Mouse (Mus musculus): ENCODE results near the gene Zfp518a. TPM values are rescaled to one million over a fixed set of nuclear protein-coding genes. Genes with fewer than 3 reads are reported as not detected.

The Zfp518a gene
- total and polyA plus RNA-seq, 3 experiments = 2.5 to 22.0 (median 3.1) TPM

- Histone ChIP-seq H3K36me3 (ENCODE audit: control insufficient read depth in 1 of 2, insufficient read depth in 2 of 2, low read length in 2 of 2) (peaks cover 0 to 8% of the 10 kb centered on the region in 2 experiments; a peak in 2 of 4 replicates), H3K27ac (ENCODE audit: control insufficient read depth, low read depth, low read length) (no peak overlapping the region), H3K27me3 (ENCODE audit: control insufficient read depth in 1 of 2, insufficient read depth in 2 of 2, low read length in 2 of 2) (peaks cover 0 to 1% of the 10 kb centered on the region in 2 experiments; a peak in 1 of 4 replicates), H3K9ac (ENCODE audit: control insufficient read depth, low read depth, low read length, poor library complexity, severe bottlenecking) (no peak overlapping the region), H3K4me3 (ENCODE audit: control insufficient read depth in 1 of 2, insufficient read depth in 1 of 2, low read depth in 2 of 2, low read length in 2 of 2) (no peak overlapping the region), H3K79me2 (ENCODE audit: control insufficient read depth, insufficient read depth, low read length, poor library complexity) (no peaks in the 10 kb centered on the region), H3K9me3 (replicated peaks; ENCODE audit: insufficient read depth, low read length) (no peaks in the 10 kb centered on the region), H3K4me1 (ENCODE audit: control insufficient read depth in 1 of 2, insufficient read depth in 2 of 2, low read length in 2 of 2) (no peaks in the 10 kb centered on the region)
- TF ChIP-seq CTCF (IDR thresholded peaks at IDR 0.05 in 2 of 3, conservative IDR thresholded peaks at IDR 0.05 in 1 of 3; ENCODE audit: control insufficient read depth in 1 of 3, insufficient read depth in 1 of 3, low read depth in 2 of 3, low read length in 3 of 3, poor library complexity in 1 of 3, severe bottlenecking in 1 of 3) (no peak), USF2 (IDR thresholded peaks at IDR 0.05; ENCODE audit: borderline replicate concordance in 1 of 2, insufficient read depth in 1 of 2, low read depth in 1 of 2, low read length in 2 of 2) (no peak), EP300 (IDR thresholded peaks at IDR 0.05; ENCODE audit: low read depth in 1 of 2, low read length in 2 of 2) (no peak), TCF12 (IDR thresholded peaks at IDR 0.05; ENCODE audit: low read depth, low read length) (no peak), NELFE (IDR thresholded peaks at IDR 0.05; ENCODE audit: low read depth, low read length) (no peak), USF1 (IDR thresholded peaks at IDR 0.05; ENCODE audit: low read depth, low read length) (no peak), ELF1 (IDR thresholded peaks at IDR 0.05; ENCODE audit: low read depth, low read length) (no peak), MYC (IDR thresholded peaks at IDR 0.05; ENCODE audit: low read depth, low read length) (no peak), RAD21 (IDR thresholded peaks at IDR 0.05; ENCODE audit: low read depth, low read length) (no peak)
- DNase-seq (ENCODE audit: low read depth, low spot score) = no peak
Observed at GRCm38 (mm10) chr19:40849391-40849790, 45.1 kb upstream of the Zfp518a start.

- Histone ChIP-seq H3K27me3 (ENCODE audit: control insufficient read depth in 1 of 2, insufficient read depth in 2 of 2, low read length in 2 of 2) (peaks cover 0 to 7% of the 10 kb centered on the region in 2 experiments; a peak in 2 of 4 replicates), H3K4me3 (ENCODE audit: control insufficient read depth in 1 of 2, insufficient read depth in 1 of 2, low read depth in 2 of 2, low read length in 2 of 2) (no peak overlapping the region)
- TF ChIP-seq USF1 (IDR thresholded peaks at IDR 0.05; ENCODE audit: low read depth, low read length) (no peak), RCOR1 (IDR thresholded peaks at IDR 0.05; ENCODE audit: low read depth, low read length) (no peak), MXI1 (IDR thresholded peaks at IDR 0.05; ENCODE audit: low read depth, low read length) (no peak), POLR2A (IDR thresholded peaks at IDR 0.05; ENCODE audit: control insufficient read depth in 1 of 2, insufficient read depth in 1 of 2, low read depth in 1 of 2, low read length in 2 of 2, poor library complexity in 1 of 2) (no peak), KAT2A (conservative IDR thresholded peaks at IDR 0.05; ENCODE audit: low read depth, low read length) (no peak), CHD2 (IDR thresholded peaks at IDR 0.05; ENCODE audit: low read length) (no peak), NRF1 (IDR thresholded peaks at IDR 0.05; ENCODE audit: insufficient read depth, low read depth, low read length, poor library complexity, severe bottlenecking) (no peak)
Observed at GRCm38 (mm10) chr19:40859555-40859954, 35.0 kb upstream of the Zfp518a start.

More at GRCm38 (mm10) chr19:40859555-40859954, 35.0 kb upstream of the Zfp518a start:
- no peaks in the 10 kb centered on the region for H3K9me3 ChIP-seq (replicated peaks; ENCODE audit: insufficient read depth, low read length)
- no peaks in the 10 kb centered on the region for H3K4me1 ChIP-seq (ENCODE audit: control insufficient read depth in 1 of 2, insufficient read depth in 2 of 2, low read length in 2 of 2)
- no peaks in the 10 kb centered on the region for H3K79me2 ChIP-seq (ENCODE audit: control insufficient read depth, insufficient read depth, low read length, poor library complexity)
- H3K9ac ChIP-seq (ENCODE audit: control insufficient read depth, low read depth, low read length, poor library complexity, severe bottlenecking) = no peak overlapping the region
- no peak overlapping the region for H3K27ac ChIP-seq (ENCODE audit: control insufficient read depth, low read depth, low read length)
- DNase-seq (ENCODE audit: low read depth, low spot score) = no peak
- no peaks in the 10 kb centered on the region for H3K36me3 ChIP-seq (ENCODE audit: control insufficient read depth in 1 of 2, insufficient read depth in 2 of 2, low read length in 2 of 2)
